In the genomic region with DNA sequence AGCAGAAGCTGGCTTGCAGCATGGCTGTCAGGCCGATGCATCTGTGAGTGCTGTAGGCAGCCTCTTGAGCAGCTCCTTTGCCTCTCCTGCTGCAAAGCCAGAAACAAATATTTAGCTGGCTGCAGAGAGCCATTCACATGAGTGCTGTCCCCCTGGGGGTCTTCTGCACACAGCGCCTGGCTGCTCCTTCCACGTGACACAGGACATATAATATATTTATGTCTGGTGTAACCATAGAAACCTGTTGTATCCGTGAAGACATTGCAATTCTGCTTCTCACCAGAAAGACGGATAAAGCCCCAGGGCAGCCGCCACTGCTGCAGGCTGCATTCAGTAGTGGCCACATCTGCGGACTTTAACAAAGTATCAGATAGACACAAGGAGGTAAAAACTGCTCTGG, we compare ENCODE assay signal across 11 mouse cellular contexts.
A peak's percentile ranks its signal among the peaks of the same experiment; 100 is the strongest.
DNase-seq lines count a peak whose midpoint lies in the region; ATAC-seq lines count a peak whose summit lies in the region.
"Had no signal": no experiment of that assay in that cellular context is flagged by ENCODE, and none has a peak within 500 bp of the region (broad histone marks: within the 10 kb centered on the region; RNA-seq: fewer than 3 reads in every experiment).

No protein-coding gene starts in this region.

- H3K4me2 ChIP-seq in lung, embryonic 15.5 days, result no peak overlapping the region
- peak overlapping the region; percentile 20; the same call in 1 of the 2 replicates for H3K4me2 ChIP-seq in forebrain, embryonic 14.5 days (ENCODE audit: low read length)
- H3K4me2 ChIP-seq in limb, embryonic 12.5 days, result peak overlapping the region; percentile 15; the same call in 1 of the 2 replicates
- H3K4me2 ChIP-seq in neural tube, embryonic 14.5 days (ENCODE audit: low read depth, low read length), result peak overlapping the region; percentile 39; the same call in 1 of the 2 replicates

- 20% methylated on average over 7 of the region's 7 CpGs for WGBS in lung, embryonic 15.5 days
- WGBS in forebrain, embryonic 14.5 days, result 26% methylated on average over 7 of the region's 7 CpGs
- 22% methylated on average over 7 of the region's 7 CpGs for WGBS in limb, embryonic 12.5 days
- WGBS in neural tube, embryonic 14.5 days, result 4% methylated on average over 7 of the region's 7 CpGs

- H3K9me3 ChIP-seq in lung, embryonic 15.5 days, result no peaks in the 10 kb centered on the region
- no peaks in the 10 kb centered on the region for H3K9me3 ChIP-seq in forebrain, embryonic 14.5 days (replicated peaks; ENCODE audit: control insufficient read depth, low read length)
- H3K9me3 ChIP-seq in limb, embryonic 12.5 days, result no peaks in the 10 kb centered on the region
- H3K9me3 ChIP-seq in neural tube, embryonic 14.5 days (ENCODE audit: control insufficient read depth, low read length), result no peaks in the 10 kb centered on the region

- peak; percentile 30; the same call in 1 of the 2 replicates for ATAC-seq in lung, embryonic 15.5 days (ENCODE audit: borderline replicate concordance, extremely low read depth, low FRiP score, low TSS enrichment)
- peak; percentile 49 for ATAC-seq in forebrain, embryonic 14.5 days
- peak; percentile 61; the same call in 1 of the 2 replicates for ATAC-seq in limb, embryonic 12.5 days (ENCODE audit: insufficient number of reproducible peaks, insufficient read depth, low FRiP score, low TSS enrichment, low read depth)
- ATAC-seq in neural tube, embryonic 14.5 days (ENCODE audit: low read depth), result peak; percentile 80

- H3K4me3 ChIP-seq in lung, embryonic 15.5 days, result no peak overlapping the region
- H3K4me3 ChIP-seq in forebrain, embryonic 14.5 days (ENCODE audit: low read depth, low read length), result no peak overlapping the region
- H3K4me3 ChIP-seq in limb, embryonic 12.5 days (replicated peaks), result no peak overlapping the region
- H3K4me3 ChIP-seq in neural tube, embryonic 14.5 days (ENCODE audit: low read depth, low read length), result no peak overlapping the region
- H3K4me3 ChIP-seq: megakaryocyte, embryonic 14.5 days had no signal

- H3K27me3 ChIP-seq in lung, embryonic 15.5 days, result no peaks in the 10 kb centered on the region
- no peaks in the 10 kb centered on the region for H3K27me3 ChIP-seq in forebrain, embryonic 14.5 days (replicated peaks; ENCODE audit: control insufficient read depth, insufficient read depth, low read length)
- no peaks in the 10 kb centered on the region for H3K27me3 ChIP-seq in limb, embryonic 12.5 days
- no peaks in the 10 kb centered on the region for H3K27me3 ChIP-seq in neural tube, embryonic 14.5 days (ENCODE audit: control insufficient read depth, insufficient read depth, low read length)

- no peak overlapping the region for H3K27ac ChIP-seq in lung, embryonic 15.5 days
- H3K27ac ChIP-seq in forebrain, embryonic 14.5 days (ENCODE audit: low read depth, low read length), result peak overlapping the region; percentile 73; the same call in 1 of the 2 replicates
- peak overlapping the region; percentile 80 for H3K27ac ChIP-seq in limb, embryonic 12.5 days
- peak overlapping the region; percentile 78 for H3K27ac ChIP-seq in neural tube, embryonic 14.5 days (ENCODE audit: low read depth, low read length)

- peaks cover 27% of the 10 kb centered on the region for H3K4me1 ChIP-seq in lung, embryonic 15.5 days
- peaks cover 19% of the 10 kb centered on the region for H3K4me1 ChIP-seq in forebrain, embryonic 14.5 days (ENCODE audit: control insufficient read depth, insufficient read depth, low read length)
- H3K4me1 ChIP-seq in limb, embryonic 12.5 days (replicated peaks), result peaks cover 23% of the 10 kb centered on the region
- peaks cover 36% of the 10 kb centered on the region for H3K4me1 ChIP-seq in neural tube, embryonic 14.5 days (ENCODE audit: control insufficient read depth, insufficient read depth, low read length)

- H3K9ac ChIP-seq in lung, embryonic 15.5 days, result no peak overlapping the region; the same call in 1 of the 2 replicates
- peak overlapping the region; percentile 30; the same call in 1 of the 2 replicates for H3K9ac ChIP-seq in forebrain, embryonic 14.5 days (ENCODE audit: low read length)
- no peak overlapping the region for H3K9ac ChIP-seq in limb, embryonic 12.5 days (replicated peaks)
- peak overlapping the region; percentile 37 for H3K9ac ChIP-seq in neural tube, embryonic 14.5 days (replicated peaks; ENCODE audit: low read depth, low read length)

- DNase-seq in lung, postnatal 36 days, result no peak
- DNase-seq in forebrain, embryonic 14.5 days (ENCODE audit: low spot score), result peak; percentile 66
- DNase-seq in ovary, adult 18-20 months (ENCODE audit: low spot score), result no peak
- DNase-seq in c-Kit-positive CD71-positive TER-119-positive erythroid progenitor cells, embryonic 14.5 days (ENCODE audit: low spot score), result no peak
- no peak for DNase-seq in adipocyte (ENCODE audit: low spot score)
- DNase-seq: cerebellum, adult 18-20 months; right cerebral cortex, postnatal 25 days had no signal

- no peaks in the 10 kb centered on the region for H3K36me3 ChIP-seq in lung, embryonic 15.5 days
- H3K36me3 ChIP-seq in forebrain, embryonic 14.5 days (ENCODE audit: control insufficient read depth, insufficient read depth, low read length), result no peaks in the 10 kb centered on the region
- H3K36me3 ChIP-seq in limb, embryonic 12.5 days, result no peaks in the 10 kb centered on the region; the same call in 1 of the 2 replicates
- H3K36me3 ChIP-seq in neural tube, embryonic 14.5 days (ENCODE audit: control insufficient read depth, insufficient read depth, low read length), result no peaks in the 10 kb centered on the region

Comparison
In these comparisons a context has a peak if more than half of its experiments do, and no peak if none do; other contexts are left out.
1. ATAC-seq: peak in every context shown above with its lines; median percentile 80 in neural tube, embryonic 14.5 days; 61 in limb, embryonic 12.5 days; 49 in forebrain, embryonic 14.5 days; 30 in lung, embryonic 15.5 days.
2. H3K9ac ChIP-seq: peak in forebrain, embryonic 14.5 days (single experiment) and neural tube, embryonic 14.5 days (single experiment); none in lung, embryonic 15.5 days (single experiment) and limb, embryonic 12.5 days (single experiment).